Mouse (Mus musculus): Measurements from ENCODE around the gene Asic2.

- no peak for TF ChIP-seq CTCF (IDR thresholded peaks at IDR 0.05; ENCODE audit: control insufficient read depth, insufficient read depth, low read length)
- TF ChIP-seq POLR2A (IDR thresholded peaks at IDR 0.05; ENCODE audit: borderline replicate concordance, control insufficient read depth, low read depth, low read length) = no peak
Observed at GRCm38 (mm10) chr11:81909397-81909894, 58.8 kb downstream of the Asic2 start.
